Mouse (Mus musculus): ENCODE results near the gene Erlin1.

- TF ChIP-seq CHD1 (IDR thresholded peaks at IDR 0.05; ENCODE audit: low read depth, low read length) (no peak), POLR2A (IDR thresholded peaks at IDR 0.05; ENCODE audit: low read depth, low read length) (no peak), GABPA (IDR thresholded peaks at IDR 0.05; ENCODE audit: insufficient replicate concordance, low read depth, low read length) (no peak), CTCF (conservative IDR thresholded peaks at IDR 0.05 in 1 of 2, IDR thresholded peaks at IDR 0.05 in 1 of 2; ENCODE audit: low read depth in 2 of 2, low read length in 2 of 2) (no peak), POLR2AphosphoS2 (IDR thresholded peaks at IDR 0.05; ENCODE audit: low read depth, low read length) (no peak)
Measured at GRCm38 (mm10) chr19:44049282-44049681, 20.3 kb downstream of the Erlin1 start.
